Mouse (Mus musculus): Measurements from ENCODE around the gene Tpx2.

Tpx2 gene

DNA sequence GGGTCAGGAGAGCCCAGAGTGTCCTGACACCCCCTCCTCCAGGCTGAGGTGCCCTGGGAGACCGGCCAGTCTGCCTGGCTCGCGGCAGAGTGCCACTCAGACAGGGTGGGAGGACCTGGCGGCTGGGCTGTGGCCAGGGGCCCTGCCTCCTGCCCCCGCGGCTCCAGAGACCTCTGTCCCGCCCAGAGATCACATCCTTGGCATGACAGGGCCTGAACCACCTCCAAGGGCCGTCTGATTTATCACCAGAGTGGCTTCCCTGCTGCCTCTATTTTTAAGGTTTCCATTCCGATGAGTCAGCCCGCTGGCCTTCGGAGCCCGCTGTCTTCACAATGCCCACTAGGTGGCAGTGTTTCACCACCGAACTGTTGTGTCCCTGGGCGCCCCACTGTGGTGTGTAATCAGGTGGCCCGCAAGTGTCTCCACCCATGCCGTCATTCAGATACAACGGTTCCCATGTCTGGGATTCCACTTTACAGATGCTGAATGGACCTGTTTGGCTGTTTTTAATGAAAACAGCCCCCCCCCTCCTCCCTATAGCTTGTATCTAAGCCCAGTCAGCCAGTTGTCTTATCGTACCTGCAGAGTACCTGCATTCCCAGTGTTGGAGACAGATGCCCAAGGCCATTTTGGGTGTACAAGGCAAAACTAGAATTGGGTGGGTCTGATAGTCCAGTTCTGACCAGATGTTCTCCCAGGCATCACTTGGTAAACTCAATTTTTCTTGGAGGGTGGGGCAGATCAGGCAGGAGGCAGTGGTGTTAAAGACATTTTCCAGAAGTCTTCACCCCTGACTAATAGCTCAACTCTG, 66.8 kb downstream of the Tpx2 start:
- peak; percentile 79 to 90 for DNase-seq (ENCODE audit: low spot score in 2 of 2)

DNA sequence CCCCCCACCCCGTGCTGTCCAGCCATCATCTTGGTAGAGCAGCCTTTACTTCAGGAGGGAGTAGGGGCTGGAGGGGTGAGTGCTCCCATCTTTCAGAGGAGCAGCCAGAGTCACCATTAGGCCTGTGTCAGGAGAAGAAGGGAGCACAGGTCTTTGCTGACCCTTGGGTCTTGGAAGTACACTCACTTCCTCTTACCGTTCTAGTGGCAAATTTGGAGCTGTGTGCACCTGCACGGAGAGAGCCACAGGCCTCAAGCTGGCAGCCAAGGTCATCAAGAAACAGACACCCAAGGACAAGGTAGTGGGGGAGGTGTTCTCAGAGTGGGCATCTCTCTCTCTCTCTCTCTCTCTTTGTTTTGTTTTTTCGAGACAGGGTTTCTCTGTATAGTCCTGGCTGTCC, 67.7 kb downstream of the Tpx2 start:
- no peak for DNase-seq (ENCODE audit: low spot score in 2 of 2)

DNA sequence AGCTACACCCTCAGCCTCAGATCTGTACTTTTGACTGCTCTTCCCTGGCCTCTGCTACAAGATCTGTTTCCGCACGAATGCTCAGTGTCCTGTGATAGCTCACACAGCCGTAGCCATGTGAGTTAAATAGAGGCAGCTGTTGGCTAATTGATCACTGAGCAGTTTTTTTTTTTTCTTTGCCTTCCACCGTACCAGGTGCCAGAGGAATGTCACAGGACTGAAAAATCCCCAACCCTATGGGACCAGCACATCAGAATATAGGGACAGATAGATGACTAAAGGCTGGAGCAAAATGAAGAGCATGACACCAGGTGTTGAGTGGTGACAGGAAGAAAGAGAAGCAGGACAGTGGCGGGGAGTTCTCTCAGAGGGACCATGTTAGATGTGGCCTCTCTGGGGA, 68.3 kb downstream of the Tpx2 start:
- no peak for DNase-seq (ENCODE audit: low spot score in 2 of 2)

DNA sequence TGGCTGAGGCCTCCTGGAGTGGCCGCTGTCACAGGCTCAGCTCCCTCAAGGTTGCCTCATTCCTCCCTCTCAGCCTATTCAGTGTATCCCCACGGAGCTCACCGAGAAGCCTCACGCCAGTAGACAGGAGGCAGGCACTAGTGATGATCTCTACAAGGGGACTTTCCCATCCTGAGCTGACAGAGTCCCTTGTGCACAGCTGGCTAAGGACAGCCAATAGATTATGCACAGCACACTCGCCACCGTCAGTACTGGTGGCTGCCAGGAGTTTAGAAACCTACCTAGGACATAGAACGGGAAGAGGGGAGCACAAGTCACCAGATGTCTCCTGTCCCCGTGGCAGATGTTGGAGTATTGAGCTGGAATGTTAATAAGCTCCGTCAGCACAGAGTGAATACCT, 69.9 kb downstream of the Tpx2 start:
- DNase-seq (ENCODE audit: low spot score in 2 of 2): no peak

- DNase-seq (ENCODE audit: low spot score in 2 of 2): peak in 1 of 2 experiments; percentile 39
Measured at GRCm38 (mm10) chr2:152922376-152922775, 74.6 kb downstream of the Tpx2 start.

- DNase-seq (ENCODE audit: low spot score in 2 of 2): no peak
Measured at GRCm38 (mm10) chr2:152923621-152924020, 75.9 kb downstream of the Tpx2 start.

DNA sequence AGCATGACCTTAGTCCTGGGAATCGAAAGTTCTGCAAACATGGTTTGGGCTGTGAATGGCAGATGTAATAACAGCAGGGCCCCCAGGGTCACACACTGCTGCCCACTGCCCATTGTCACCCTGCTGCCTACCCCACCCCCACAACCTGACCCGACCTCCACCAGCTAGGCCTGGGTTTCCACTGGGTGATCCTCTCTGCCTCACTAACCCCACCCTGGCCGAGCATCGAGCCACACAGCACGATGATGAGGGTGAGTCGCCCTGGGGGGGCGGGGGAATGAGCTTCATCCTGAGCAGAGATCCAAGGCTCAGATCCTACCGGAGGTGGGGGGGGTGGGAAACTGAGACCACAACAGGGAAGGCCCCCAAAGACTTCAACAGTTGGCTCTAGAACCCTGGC, 76.4 kb downstream of the Tpx2 start:
- no peak for DNase-seq (ENCODE audit: low spot score in 2 of 2)

DNA sequence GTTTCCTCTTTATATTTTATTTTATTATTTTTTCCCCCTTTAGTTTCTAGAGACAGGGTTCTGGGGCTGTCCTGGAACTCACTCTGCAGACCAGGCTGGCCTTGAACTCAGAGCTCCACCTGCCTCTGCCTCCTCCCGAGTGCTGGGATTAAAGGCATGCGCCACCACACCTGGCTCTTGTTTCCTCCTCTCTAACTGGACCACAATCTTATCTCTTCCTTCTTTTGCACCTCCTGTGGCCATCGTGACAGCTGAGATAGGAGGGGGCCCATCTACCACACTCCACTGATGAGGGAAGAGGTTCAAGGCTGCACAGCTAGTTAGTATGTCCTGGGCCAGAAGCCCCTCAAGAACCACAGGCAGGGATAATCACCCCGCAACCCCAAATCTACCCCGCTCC, 76.8 kb downstream of the Tpx2 start:
- no peak for DNase-seq (ENCODE audit: low spot score in 2 of 2)

- DNase-seq (ENCODE audit: low spot score in 2 of 2): peak in 1 of 2 experiments; percentile 83
Measured at GRCm38 (mm10) chr2:152925189-152925872, 77.6 kb downstream of the Tpx2 start.

DNA sequence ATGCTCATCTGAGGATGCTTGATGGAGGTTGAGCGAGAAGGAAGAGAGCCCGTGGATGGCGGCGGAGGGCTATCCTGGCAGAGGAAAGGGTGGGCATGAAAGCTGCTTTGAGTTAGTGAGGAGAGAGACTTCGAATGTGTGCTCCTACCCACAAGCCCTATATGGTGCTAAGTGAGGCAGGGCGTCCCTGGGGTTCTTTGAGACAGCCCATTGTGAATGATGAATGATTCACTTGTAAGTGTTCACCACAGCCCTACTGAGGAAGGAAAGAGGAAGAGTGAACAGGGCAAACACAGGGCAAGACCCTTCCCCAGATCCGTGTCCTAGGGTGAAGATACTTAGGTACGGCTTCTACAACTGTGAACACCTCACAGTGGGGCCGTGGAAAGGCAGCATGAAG, 79.1 kb downstream of the Tpx2 start:
- DNase-seq (ENCODE audit: low spot score in 2 of 2): no peak

GRCm38 (mm10) chr2:152927371-152927770, 79.6 kb downstream of the Tpx2 start:
- DNase-seq (ENCODE audit: low spot score in 2 of 2): no peak

GRCm38 (mm10) chr2:152928219-152928987, 80.6 kb downstream of the Tpx2 start:
- DNase-seq (ENCODE audit: low spot score in 2 of 2): peak in 1 of 2 experiments; percentile 59

DNA sequence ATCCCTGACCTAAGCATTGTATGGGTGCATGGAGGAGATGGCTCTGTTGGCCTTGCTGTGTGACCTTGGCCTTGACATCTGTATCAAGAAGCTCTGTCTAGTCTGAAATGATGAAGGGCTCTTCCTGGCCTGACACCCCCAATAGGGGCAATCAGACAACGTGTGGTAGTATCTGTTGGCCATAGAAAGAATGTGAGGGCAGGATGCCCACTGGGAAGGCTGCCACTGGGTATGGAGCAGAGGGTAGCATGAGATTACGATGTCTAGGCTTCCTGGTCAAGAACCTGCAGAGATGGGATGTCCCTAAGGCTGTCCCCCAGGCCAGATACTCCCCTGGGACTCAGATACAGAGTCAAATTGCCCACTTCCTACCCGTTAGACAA, 81.2 kb downstream of the Tpx2 start:
- no peak for DNase-seq (ENCODE audit: low spot score in 2 of 2)

DNA sequence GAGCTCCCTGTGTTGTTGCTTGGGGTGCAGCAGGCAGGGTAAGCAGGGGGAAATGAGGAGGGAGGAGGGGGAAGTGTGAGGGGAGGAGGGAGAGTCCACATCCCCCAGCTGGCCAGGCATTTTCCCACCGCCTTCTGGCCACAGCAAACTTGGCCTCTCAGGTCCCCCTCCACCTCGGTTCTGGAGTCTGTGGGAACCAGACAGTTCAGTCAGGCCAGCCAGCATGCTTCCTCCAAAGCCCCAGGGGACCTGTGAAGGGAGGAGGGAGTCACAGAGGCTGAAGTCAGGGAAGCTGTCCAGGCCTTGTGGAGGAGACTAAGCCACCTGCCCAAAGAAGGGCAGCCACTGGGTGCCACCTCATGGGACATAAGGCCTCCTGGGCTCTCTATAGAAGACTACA, 82.5 kb downstream of the Tpx2 start:
- no peak for DNase-seq (ENCODE audit: low spot score in 2 of 2)

- DNase-seq (ENCODE audit: low spot score in 2 of 2): no peak
Measured at GRCm38 (mm10) chr2:152931456-152932160, 83.8 kb downstream of the Tpx2 start.

DNA sequence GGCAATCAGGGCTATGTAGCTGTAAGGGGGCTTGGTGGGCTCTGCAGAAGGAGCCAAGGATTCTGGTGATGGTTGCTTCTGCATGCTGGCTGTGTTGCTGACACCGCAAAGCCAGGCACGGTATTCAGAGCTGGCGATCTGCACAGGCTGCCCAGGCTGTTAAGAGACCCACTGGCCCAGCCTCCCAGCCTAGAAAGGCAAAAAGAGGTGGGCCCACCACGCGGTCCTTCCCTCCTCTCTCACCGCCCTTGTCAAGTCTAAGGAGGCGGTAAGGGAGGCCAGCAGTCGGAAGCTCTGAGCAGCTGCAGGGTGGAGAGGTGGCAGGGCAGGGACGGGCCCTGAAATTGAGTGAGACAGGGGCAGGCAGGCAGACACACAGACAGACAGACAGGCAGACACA, 85.3 kb downstream of the Tpx2 start, which contains the start of gene Foxs1:
TSS of gene Foxs1 (minus strand) at position 161 of the 400 bp plus-strand sequence.
- DNase-seq (ENCODE audit: low spot score in 2 of 2): peak in 1 of 2 experiments; percentile 71

DNA sequence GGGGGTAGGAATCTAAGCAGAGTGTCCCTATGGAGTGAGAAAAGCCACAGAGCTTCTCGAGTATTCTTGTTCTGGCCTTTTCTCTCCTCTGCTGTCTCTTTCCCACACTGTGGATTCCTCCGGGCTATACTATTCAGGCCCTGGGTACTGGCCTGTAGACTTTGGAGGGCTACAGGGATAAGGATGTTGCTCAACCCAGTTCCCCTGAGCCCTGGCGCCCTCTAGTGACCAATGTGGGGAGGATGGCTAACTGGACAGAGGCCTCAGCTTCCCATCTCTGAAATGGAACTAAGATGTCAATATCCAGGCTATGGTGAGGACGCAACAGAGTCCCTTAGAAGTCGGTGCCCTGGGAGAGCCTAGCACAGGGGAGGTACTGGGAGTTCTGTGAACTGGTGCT, 85.8 kb downstream of the Tpx2 start:
- DNase-seq (ENCODE audit: low spot score in 2 of 2): no peak

- no peak for DNase-seq (ENCODE audit: low spot score in 2 of 2)
Measured at GRCm38 (mm10) chr2:152939846-152940245, 92.1 kb downstream of the Tpx2 start.

DNA sequence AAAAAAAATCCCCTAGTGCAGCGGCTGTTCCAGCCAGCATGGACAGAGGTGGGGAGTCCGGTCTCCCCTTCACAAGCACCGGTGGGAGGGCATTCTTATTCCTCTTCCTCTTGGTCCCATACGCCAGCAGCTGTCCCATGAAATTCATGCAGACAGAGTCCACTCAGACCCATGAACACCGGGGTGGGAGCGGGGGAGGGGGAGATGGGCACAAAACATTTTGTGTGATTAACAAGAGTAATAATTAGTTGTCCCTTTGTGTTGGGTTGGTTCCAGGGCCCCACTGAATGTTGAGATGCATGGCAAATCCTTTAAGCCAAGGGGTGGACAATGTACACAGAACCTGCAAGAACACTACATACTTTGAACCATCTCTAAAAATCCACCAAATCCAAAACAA, 93.3 kb downstream of the Tpx2 start:
- DNase-seq (ENCODE audit: low spot score in 2 of 2): no peak

DNA sequence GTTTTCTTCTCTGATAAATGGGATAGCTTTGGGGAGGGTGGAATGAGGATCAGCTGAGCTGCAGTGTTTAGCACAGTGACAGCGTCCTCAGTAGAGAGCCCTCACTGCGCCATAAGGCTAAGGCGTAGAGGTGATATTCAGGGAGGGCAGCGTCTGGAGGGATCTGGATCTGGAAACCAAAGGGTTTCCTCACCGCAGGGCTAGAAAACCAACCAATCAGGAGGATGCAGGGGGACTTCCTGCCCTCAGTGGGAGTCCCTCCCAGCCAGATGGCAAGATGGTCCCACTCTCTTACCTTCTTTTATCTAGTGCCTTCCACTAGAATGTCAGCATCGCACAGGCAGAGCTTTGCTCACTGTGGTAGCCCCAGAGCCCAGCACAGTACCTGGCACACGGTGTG, 94.0 kb downstream of the Tpx2 start:
- DNase-seq (ENCODE audit: low spot score in 2 of 2): no peak

GRCm38 (mm10) chr2:152942898-152943515, 95.2 kb downstream of the Tpx2 start:
- DNase-seq (ENCODE audit: low spot score in 2 of 2): no peak

Measured in urinary bladder, postnatal 4 days (tissue).